Mouse (Mus musculus) CH12.LX (cell line): ENCODE data around the gene Zg16. TPM values are rescaled to one million over a fixed set of nuclear protein-coding genes. Genes with fewer than 3 reads are reported as not detected.
"Not testable (repeated sequence)": the region's sequence is repeated elsewhere in the genome, so short reads cannot be mapped to it uniquely, and the experiment has no call there.

Experiments
- DNase-seq: peaks from one replicate; pipeline ENCODE4 v3.0.0-alpha.2; 2013; ENCODE audit errors: extremely low read depth
- H3K27ac ChIP-seq: 2 replicates; pipeline ENCODE4 v1.5.1; 2012; ENCODE audit warnings: low read depth, mild to moderate bottlenecking, control low read depth, moderate library complexity; ENCODE audit not compliant: insufficient read depth
- H3K27me3 ChIP-seq: replicated peaks from 2 replicates; pipeline ENCODE3; 2012; ENCODE audit warnings: inconsistent platforms
- H3K36me3 ChIP-seq, 2 experiments: replicated peaks in 1 of 2; 2 replicates each; pipeline versions ENCODE3 to v1.6.1; 2012; ENCODE audit warnings: inconsistent platforms in 1 of 2, low read length in 1 of 2, mild to moderate bottlenecking in 1 of 2, mixed read lengths in 1 of 2, moderate library complexity in 1 of 2; ENCODE audit not compliant: control insufficient read depth in 1 of 2, insufficient read depth in 1 of 2
- H3K4me1 ChIP-seq, 2 experiments: 2 replicates each; pipeline ENCODE4 v1.6.1; 2012; ENCODE audit warnings: inconsistent platforms in 1 of 2, moderate library complexity in 1 of 2; ENCODE audit not compliant: insufficient read depth in 2 of 2, control insufficient read depth in 1 of 2
- H3K4me2 ChIP-seq: 2 replicates; pipeline ENCODE4 v1.6.1; 2012; ENCODE audit warnings: low read depth, mild to moderate bottlenecking, control low read depth; ENCODE audit not compliant: poor library complexity, insufficient read depth, severe bottlenecking
- H3K4me3 ChIP-seq, 3 experiments: fragments of 150-350 bp in 1 of 3; sonication (generic) in 1 of 3; replicated peaks in 1 of 3; 2 replicates each; pipeline versions ENCODE3 to v1.5.1; 2011 to 2012; ENCODE audit warnings: low read depth in 2 of 3, low read length in 2 of 3, mild to moderate bottlenecking in 2 of 3, moderate library complexity in 2 of 3, control low read depth in 1 of 3, improper control_type of control experiment in 1 of 3, inconsistent platforms in 1 of 3, mixed read lengths in 1 of 3; ENCODE audit not compliant: poor library complexity in 1 of 3
- H3K79me2 ChIP-seq: replicated peaks from 2 replicates; pipeline ENCODE4 v1.6.1; 2012; ENCODE audit warnings: mild to moderate bottlenecking, moderate library complexity; ENCODE audit not compliant: control insufficient read depth, poor library complexity, insufficient read depth, severe bottlenecking; ENCODE audit errors: extremely low read depth
- H3K9ac ChIP-seq: 2 replicates; pipeline ENCODE4 v1.6.1; 2012; ENCODE audit warnings: low read depth, mild to moderate bottlenecking, control low read depth, moderate library complexity; ENCODE audit not compliant: insufficient read depth
- H3K9me3 ChIP-seq: replicated peaks from 2 replicates; pipeline ENCODE3; 2012; ENCODE audit warnings: low read length, inconsistent platforms, mixed read lengths
- BHLHE40 ChIP-seq: IDR thresholded peaks from 2 replicates; pipeline ENCODE4 v1.6.1; 2011; ENCODE audit warnings: mild to moderate bottlenecking, low read depth, low read length, improper control_type of control experiment
- CTCF ChIP-seq, 2 experiments: IDR thresholded peaks in 1 of 2; conservative IDR thresholded peaks in 1 of 2; 2 replicates each; pipeline ENCODE4 v1.5.1; 2011 to 2012; ENCODE audit warnings: low read depth in 2 of 2, low read length in 2 of 2, improper control_type of control experiment in 1 of 2, inconsistent platforms in 1 of 2, mild to moderate bottlenecking in 1 of 2, moderate library complexity in 1 of 2
- E2F4 ChIP-seq: IDR thresholded peaks from 2 replicates; pipeline ENCODE4 v1.6.1; 2011; ENCODE audit warnings: low read depth, low read length, improper control_type of control experiment; ENCODE audit not compliant: insufficient replicate concordance
- EP300 ChIP-seq: IDR thresholded peaks from 2 replicates; pipeline ENCODE4 v1.6.1; 2011; ENCODE audit warnings: low read length, improper control_type of control experiment
- GABPA ChIP-seq: IDR thresholded peaks from 2 replicates; pipeline ENCODE4 v1.6.1; 2012; ENCODE audit warnings: low read depth, low read length, improper control_type of control experiment, inconsistent platforms; ENCODE audit not compliant: insufficient replicate concordance
- HCFC1 ChIP-seq: IDR thresholded peaks from 2 replicates; pipeline ENCODE4 v1.6.1; 2012; ENCODE audit warnings: low read depth, mild to moderate bottlenecking, inconsistent platforms, low read length, improper control_type of control experiment
- MXI1 ChIP-seq: IDR thresholded peaks from 2 replicates; pipeline ENCODE4 v1.6.1; 2011; ENCODE audit warnings: mild to moderate bottlenecking, low read depth, low read length, improper control_type of control experiment
- NRF1 ChIP-seq: IDR thresholded peaks from 2 replicates; pipeline ENCODE4 v1.6.1; 2014; ENCODE audit warnings: low read depth, mild to moderate bottlenecking, inconsistent platforms, low read length, improper control_type of control experiment, moderate library complexity
- POLR2AphosphoS2 ChIP-seq: IDR thresholded peaks from 2 replicates; pipeline ENCODE4 v1.6.1; 2011; ENCODE audit warnings: low read depth, low read length, improper control_type of control experiment
- RCOR1 ChIP-seq: conservative IDR thresholded peaks from 2 replicates; pipeline ENCODE4 v1.6.1; 2012; ENCODE audit warnings: low read depth, mild to moderate bottlenecking, inconsistent platforms, low read length, improper control_type of control experiment
- SIN3A ChIP-seq: IDR thresholded peaks from 2 replicates; pipeline ENCODE4 v1.6.1; 2012; ENCODE audit warnings: low read length, improper control_type of control experiment, inconsistent platforms
- USF1 ChIP-seq: IDR thresholded peaks from 2 replicates; pipeline ENCODE4 v1.6.1; 2014; ENCODE audit warnings: low read depth, mild to moderate bottlenecking, inconsistent platforms, low read length, improper control_type of control experiment
- ZC3H11A ChIP-seq: IDR thresholded peaks from 2 replicates; pipeline ENCODE4 v1.6.1; 2012; ENCODE audit warnings: low read depth, mild to moderate bottlenecking, inconsistent platforms, low read length, improper control_type of control experiment
- ZKSCAN1 ChIP-seq: IDR thresholded peaks from 2 replicates; pipeline ENCODE4 v1.6.1; 2012; ENCODE audit warnings: low read depth, inconsistent platforms, low read length, improper control_type of control experiment, borderline replicate concordance
- ZMIZ1 ChIP-seq: IDR thresholded peaks from 2 replicates; pipeline ENCODE4 v1.6.1; 2012; ENCODE audit warnings: low read depth, mild to moderate bottlenecking, inconsistent platforms, low read length, improper control_type of control experiment
- ZNF384 ChIP-seq: IDR thresholded peaks from 2 replicates; pipeline ENCODE4 v1.6.1; 2012; ENCODE audit warnings: low read depth, low read length, improper control_type of control experiment, inconsistent platforms
- dilution Hi-C: fragments of 300-500 bp; cut with MboI; formaldehyde crosslinking; loops from 2 replicates; pipeline ENCODE4 v1.14.3; 2020; ENCODE audit warnings: low sequenced_read_pairs; ENCODE audit not compliant: extremely low pct_unique_long_range_greater_than_20kb, extremely low pct_ligation_motif_present
- in situ Hi-C: fragments of 300-500 bp; cut with MboI; formaldehyde crosslinking; loops from 3 replicates; pipeline ENCODE4 v1.14.3; 2019; ENCODE audit warnings: low sequenced_read_pairs, low pct_ligation_motif_present, low pct_unique_long_range_greater_than_20kb, mixed read lengths
- polyA plus RNA-seq: library from polyadenylated mRNA; unstranded; fragments of >175 nt; gene quantifications from 2 replicates; pipeline ENCODE4 v1.2.1, GENCODE M21; 2012; ENCODE audit warnings: low read depth; ENCODE audit not compliant: insufficient read length
- total RNA-seq, 2 experiments: library from RNA; depleted of rRNA; stranded (reverse); fragments of 300-350 nt in 1 of 2; fragments of >200 nt in 1 of 2; gene quantifications; 2 replicates each; pipeline ENCODE4 v1.2.3; 2012 to 2014

The Zg16 gene
- total and polyA plus RNA-seq, 3 experiments = not detected

DNA sequence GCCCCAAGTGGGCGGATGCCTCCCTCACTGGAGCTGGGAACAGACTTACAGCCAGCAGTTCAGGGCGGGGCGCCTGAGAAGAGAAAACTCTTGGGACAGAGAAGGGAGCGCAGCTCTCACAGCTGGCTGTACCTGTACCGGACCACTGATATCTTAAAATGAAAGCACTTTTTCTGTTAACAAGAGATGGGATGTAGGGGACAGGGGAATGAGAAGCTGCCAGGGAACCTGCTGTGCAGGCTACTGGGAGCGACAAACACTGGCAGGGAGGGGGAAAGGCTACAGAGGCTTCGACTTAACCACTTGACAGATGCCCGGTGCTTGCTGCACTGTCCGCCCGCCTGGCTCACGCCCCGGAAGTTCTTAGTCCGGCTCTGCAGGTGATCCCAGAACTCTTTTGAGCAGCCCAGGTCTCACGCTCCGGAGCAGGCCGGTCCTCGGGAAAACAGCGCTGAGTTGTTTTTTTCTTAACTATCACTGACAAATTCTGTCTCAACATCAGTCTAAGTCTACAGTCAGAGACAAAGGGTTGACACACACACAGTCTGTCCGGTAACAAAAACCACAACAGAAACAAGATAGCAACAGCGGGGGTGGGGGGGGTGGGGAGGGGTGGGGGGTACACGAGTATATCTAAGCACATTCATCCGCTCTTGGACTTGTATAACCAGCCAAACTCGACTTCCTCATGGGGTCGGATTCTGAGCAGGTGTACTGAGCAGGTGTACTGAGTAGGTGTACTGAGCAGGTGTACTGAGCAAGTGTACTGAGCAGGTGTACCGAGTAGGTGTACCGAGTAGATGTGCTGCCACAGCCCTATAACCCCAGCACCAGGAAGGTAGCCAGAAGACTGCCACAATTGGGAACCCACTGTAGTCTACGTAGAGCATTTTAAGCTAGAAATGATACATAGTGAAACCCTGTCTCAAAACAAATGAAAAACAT lies 2.0 kb upstream of the Zg16 start:
- DNase-seq = no peak
- H3K4me3 ChIP-seq = peak overlapping the region in 1 of 3 experiments; percentile 20
- H3K79me2 ChIP-seq = peaks cover 19% of the 10 kb centered on the region
- H3K4me2 ChIP-seq = peak overlapping the region; percentile 88
- no peak for TF ChIP-seq GABPA
- no peak for TF ChIP-seq CTCF (conservative IDR thresholded peaks at IDR 0.05 in 1 of 2, IDR thresholded peaks at IDR 0.05 in 1 of 2; ENCODE audit: low read depth in 2 of 2, low read length in 2 of 2)
- no peak for TF ChIP-seq ZNF384
- no peak for TF ChIP-seq EP300
- TF ChIP-seq BHLHE40 = 0 out of 2 replicates have a peak, but pooled peaks have one; percentile 20
- TF ChIP-seq HCFC1 = peak; percentile 33; the same call in 1 of the 2 replicates
- TF ChIP-seq NRF1 = no peak
- peak; percentile 47 for TF ChIP-seq SIN3A
- TF ChIP-seq USF1 = no peak
- no peak for TF ChIP-seq ZKSCAN1
- TF ChIP-seq POLR2AphosphoS2 = no peak
- no peak for TF ChIP-seq ZC3H11A
- no peak for TF ChIP-seq ZMIZ1
- TF ChIP-seq RCOR1 = no peak
- no peak for TF ChIP-seq MXI1
- in situ Hi-C loops = no loop called here
- no peaks in the 10 kb centered on the region for H3K9me3 ChIP-seq
- H3K27me3 ChIP-seq = no peaks in the 10 kb centered on the region
- peak overlapping the region; percentile 11; the same call in 1 of the 2 replicates for H3K27ac ChIP-seq
- peaks cover 16 to 21% of the 10 kb centered on the region in 2 experiments for H3K36me3 ChIP-seq
- H3K4me1 ChIP-seq = peaks cover 11 to 36% of the 10 kb centered on the region in 2 experiments
- peak overlapping the region; percentile 44; the same call in 1 of the 2 replicates for H3K9ac ChIP-seq
- dilution Hi-C loops = no loop called here

DNA sequence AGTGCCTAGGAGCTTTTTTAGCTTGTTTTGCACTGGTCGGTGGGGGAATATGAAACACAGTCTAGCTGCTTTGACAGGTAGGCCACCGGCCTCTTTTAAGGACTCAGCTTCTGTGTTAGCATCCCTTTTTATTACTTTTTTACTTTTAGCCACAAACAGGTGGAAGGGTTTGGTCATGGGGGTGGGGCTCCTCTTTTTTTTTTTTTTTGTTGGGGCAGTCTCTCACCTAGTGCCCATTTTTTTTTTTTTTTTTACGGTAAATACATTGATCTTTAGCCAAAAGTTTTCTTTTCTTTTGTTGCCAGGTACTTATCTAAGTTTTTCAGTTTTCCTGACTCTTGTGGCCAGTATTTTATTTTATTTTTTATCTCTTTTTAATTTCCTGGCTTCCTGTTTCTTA lies 955 bp upstream of the Zg16 start:
- DNase-seq = no peak
- H3K79me2 ChIP-seq = peaks cover 18% of the 10 kb centered on the region
- no peak overlapping the region for H3K4me3 ChIP-seq
- H3K4me2 ChIP-seq = no peak overlapping the region
- TF ChIP-seq POLR2AphosphoS2 (no peak), ZNF384 (0 out of 2 replicates have a peak, but pooled peaks have one; percentile 45), E2F4 (no peak)
- H3K36me3 ChIP-seq = peaks cover 8 to 11% of the 10 kb centered on the region in 2 experiments
- no peak overlapping the region for H3K27ac ChIP-seq
- H3K27me3 ChIP-seq = no peaks in the 10 kb centered on the region
- dilution Hi-C loops = no loop called here
- in situ Hi-C loops = no loop called here
- H3K9me3 ChIP-seq = no peaks in the 10 kb centered on the region
- H3K9ac ChIP-seq = no peak overlapping the region
- peaks cover 11 to 29% of the 10 kb centered on the region in 2 experiments for H3K4me1 ChIP-seq

DNA sequence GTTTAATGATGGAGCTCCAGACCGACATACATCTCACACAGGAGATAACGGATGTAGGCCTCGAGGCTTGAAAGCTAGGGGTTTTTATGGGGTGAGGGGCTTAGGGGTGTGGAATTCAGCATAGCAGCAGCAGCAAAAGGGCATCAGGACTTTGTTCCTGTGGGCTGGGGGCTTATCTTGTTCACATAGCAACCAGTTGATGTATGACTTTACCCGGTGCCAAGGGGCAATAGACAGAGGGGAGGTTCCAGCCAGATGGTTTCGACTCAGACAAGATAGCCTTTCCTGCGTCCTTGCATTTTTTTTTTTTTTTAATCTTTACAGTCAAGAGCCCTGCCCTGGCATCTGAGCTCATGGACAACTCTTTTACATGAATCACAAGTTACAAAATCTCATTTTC lies 1.4 kb downstream of the Zg16 start:
- in situ Hi-C loops, DNase-seq, H3K36me3 ChIP-seq, H3K27ac ChIP-seq, H3K9ac ChIP-seq, dilution Hi-C loops, H3K79me2 ChIP-seq, H3K4me3 ChIP-seq, H3K27me3 ChIP-seq, H3K4me2 ChIP-seq, H3K9me3 ChIP-seq: not testable (repeated sequence)
- peaks cover 11 to 40% of the 10 kb centered on the region in 2 experiments for H3K4me1 ChIP-seq
